Mouse (Mus musculus) layer of hippocampus, adult 2 months (tissue): ENCODE results near the gene Zfr. TPM values are rescaled to one million over a fixed set of nuclear protein-coding genes. Genes with fewer than 3 reads are reported as not detected.
"Not testable (repeated sequence)": the region's sequence is repeated elsewhere in the genome, so short reads cannot be mapped to it uniquely, and the experiment has no call there.

Experiments
- DNase-seq, 2 experiments: peaks; one replicate each; pipeline ENCODE4 v3.0.0; 2022; ENCODE audit warnings: low spot score in 2 of 2
- H3K27ac ChIP-seq: fragments of 200-600 bp; 2 replicates; pipeline ENCODE4 v1.8.1; 2022
- H3K4me3 ChIP-seq: fragments of 200-600 bp; 2 replicates; pipeline ENCODE4 v1.8.1; 2022; ENCODE audit warnings: mild to moderate bottlenecking
- CTCF ChIP-seq: fragments of 200-600 bp; conservative IDR thresholded peaks from 2 replicates; pipeline ENCODE4 v1.8.1; 2022; ENCODE audit warnings: antibody characterized with exemption, mild to moderate bottlenecking, moderate library complexity
- total RNA-seq, 2 experiments: library from RNA; stranded (reverse); gene quantifications; 2 replicates each; pipeline ENCODE4 v1.2.3; 2021

Gene Zfr
- total RNA-seq, 2 experiments from 2014 or later, result 357 TPM

GRCm38 (mm10) chr15:12178126-12178525, 60.5 kb downstream of the Zfr start:
- DNase-seq, result no peak
- TF ChIP-seq CTCF, result no peak
- Histone ChIP-seq H3K27ac (no peak overlapping the region), H3K4me3 (no peak overlapping the region)

GRCm38 (mm10) chr15:12181181-12181805, 63.7 kb downstream of the Zfr start:
- H3K4me3 ChIP-seq, DNase-seq, H3K27ac ChIP-seq: not testable (repeated sequence)

DNA sequence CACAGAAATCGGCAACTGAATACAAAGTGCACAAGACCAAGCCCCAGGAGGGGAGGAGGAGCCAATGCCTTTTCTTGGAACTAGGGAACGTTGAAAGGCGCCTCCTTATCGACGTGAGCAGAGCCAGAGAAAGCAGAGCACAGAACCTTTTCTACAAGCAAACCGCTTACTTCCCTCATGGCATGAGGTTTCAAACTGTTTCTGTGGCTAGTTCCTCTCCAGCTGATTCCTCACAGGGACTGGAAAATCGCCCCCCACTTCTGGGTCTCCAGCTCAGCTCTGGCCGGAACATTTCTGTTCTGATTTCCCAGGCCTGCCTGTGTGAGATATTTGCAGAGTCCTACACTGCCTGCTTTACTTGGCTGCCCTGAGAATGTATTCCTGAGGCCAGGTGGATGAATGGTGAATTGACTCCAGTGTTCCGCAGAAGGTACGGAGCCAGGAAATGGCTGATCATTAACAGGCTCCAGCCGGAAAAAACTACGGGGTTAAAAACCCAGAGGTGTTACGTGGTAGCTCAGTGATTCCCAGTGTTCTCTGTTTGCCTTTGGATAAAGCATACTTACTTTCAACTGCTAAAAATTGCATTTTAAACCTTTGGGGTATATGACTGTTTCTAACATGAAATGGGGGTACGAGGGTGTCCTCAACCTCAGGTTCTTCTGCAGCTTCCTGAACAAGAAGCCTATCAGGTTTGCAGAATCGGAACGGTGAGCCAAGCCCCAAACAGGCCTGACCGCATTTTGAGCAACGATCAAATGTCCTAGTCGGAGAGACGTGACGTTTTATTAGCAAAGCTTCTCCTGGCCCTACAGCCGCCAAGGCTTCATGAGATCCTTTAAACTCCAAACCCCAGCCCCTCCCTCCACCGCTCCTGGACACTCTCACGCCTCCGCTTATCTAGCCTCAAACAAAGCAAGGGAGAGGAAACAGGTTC, 76.5 kb downstream of the Zfr start:
- Histone ChIP-seq H3K4me3 (no peak overlapping the region), H3K27ac (peak overlapping the region; percentile 43; the same call in 1 of the 2 replicates)
- TF ChIP-seq CTCF, result no peak
- no peak for DNase-seq

DNA sequence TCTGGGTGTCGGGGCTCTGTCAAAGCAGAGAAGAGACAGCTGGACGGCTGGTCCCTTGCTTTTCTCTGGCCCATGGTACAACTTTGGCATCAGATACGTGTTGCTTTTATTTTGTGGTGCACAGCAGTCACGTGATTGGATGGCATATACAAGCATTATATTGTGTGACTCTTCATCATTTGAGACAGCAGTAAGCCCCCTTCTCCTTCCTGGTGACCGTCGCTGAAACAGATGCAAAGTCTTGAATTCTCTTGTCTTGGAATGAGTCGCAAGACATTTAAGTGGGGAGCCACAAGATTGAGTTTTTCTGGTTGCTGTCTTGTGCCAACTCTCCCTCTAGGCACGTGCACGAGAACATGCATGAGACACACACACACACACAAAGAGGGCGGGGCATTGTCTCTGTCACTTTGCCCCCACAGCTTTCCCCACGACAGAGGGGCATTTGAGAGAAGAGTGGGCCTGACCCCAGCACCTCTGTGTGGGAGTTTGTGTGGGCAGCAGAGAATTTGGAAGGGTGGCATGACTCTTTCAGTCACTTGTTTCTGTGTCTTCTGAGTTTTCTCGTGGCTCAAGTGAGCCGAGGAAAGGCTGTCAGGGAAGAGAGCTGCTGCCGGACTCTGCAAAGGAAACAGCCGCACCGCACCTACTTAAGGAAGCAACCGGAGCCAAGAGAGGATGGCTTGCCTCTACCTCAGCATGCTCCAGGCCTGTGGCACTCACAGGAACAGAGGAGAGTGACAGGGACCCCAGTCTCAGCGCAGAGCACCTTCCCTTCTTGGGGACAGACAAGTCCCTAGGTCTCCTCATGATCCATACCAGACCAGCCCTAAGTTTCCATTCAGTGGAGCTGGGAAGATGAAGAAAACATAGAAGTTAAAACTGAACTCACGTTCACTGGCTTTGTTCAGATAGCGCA, 77.4 kb downstream of the Zfr start:
- TF ChIP-seq CTCF, result no peak
- Histone ChIP-seq H3K27ac (no peak overlapping the region), H3K4me3 (no peak overlapping the region)
- no peak for DNase-seq

- TF ChIP-seq CTCF, result no peak
- no peak for DNase-seq
- H3K27ac ChIP-seq, result no peak overlapping the region
- H3K4me3 ChIP-seq, result no peak overlapping the region
Observed at GRCm38 (mm10) chr15:12195966-12196365, 78.3 kb downstream of the Zfr start.

- Histone ChIP-seq H3K27ac (no peak overlapping the region), H3K4me3 (no peak overlapping the region)
- peak; percentile 85 for TF ChIP-seq CTCF
- peak; percentile 56 to 63 for DNase-seq
Observed at GRCm38 (mm10) chr15:12196410-12197191, 79.0 kb downstream of the Zfr start.

GRCm38 (mm10) chr15:12197361-12197760, 79.7 kb downstream of the Zfr start:
- DNase-seq, result no peak
- Histone ChIP-seq H3K27ac (no peak overlapping the region), H3K4me3 (no peak overlapping the region)
- TF ChIP-seq CTCF, result no peak

- no peak for DNase-seq
- no peak overlapping the region for H3K4me3 ChIP-seq
- H3K27ac ChIP-seq, result no peak overlapping the region
- TF ChIP-seq CTCF, result no peak
Observed at GRCm38 (mm10) chr15:12200021-12200420, 82.4 kb downstream of the Zfr start.

GRCm38 (mm10) chr15:12201856-12202255, 84.2 kb downstream of the Zfr start:
- TF ChIP-seq CTCF, result no peak
- DNase-seq, result no peak
- no peak overlapping the region for H3K27ac ChIP-seq
- no peak overlapping the region for H3K4me3 ChIP-seq

DNA sequence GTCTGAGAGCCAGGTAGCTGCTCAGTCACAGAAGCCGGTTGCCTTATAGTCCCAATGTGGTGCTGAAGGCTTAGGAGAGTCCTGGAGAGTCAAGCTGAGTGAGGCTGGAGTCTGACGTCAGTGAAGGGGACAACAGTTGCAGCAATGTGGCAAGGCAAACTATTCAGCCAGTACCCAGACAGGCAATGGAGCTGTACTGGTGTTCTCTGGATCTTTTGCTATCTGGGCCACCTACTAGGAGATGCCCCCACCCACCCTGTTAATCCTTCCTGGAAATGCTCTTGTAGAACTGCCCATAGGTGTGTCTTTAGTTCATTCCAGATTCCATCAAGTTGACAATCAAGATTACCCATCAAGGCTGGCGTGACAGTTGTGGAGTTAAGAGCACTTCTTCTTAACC, 84.8 kb downstream of the Zfr start:
- Histone ChIP-seq H3K27ac (no peak overlapping the region), H3K4me3 (no peak overlapping the region)
- DNase-seq, result no peak
- TF ChIP-seq CTCF, result no peak

- not testable (repeated sequence) for H3K4me3 ChIP-seq, DNase-seq
Observed at GRCm38 (mm10) chr15:12203008-12203407, 85.4 kb downstream of the Zfr start.

More at GRCm38 (mm10) chr15:12203008-12203407, 85.4 kb downstream of the Zfr start:
- H3K27ac ChIP-seq, result not testable (repeated sequence)
